Comparison of ENCODE assay signal across 21 mouse cellular contexts in genomic region chr6:95700981-95701610, GRCm38 (mm10). TPM values are rescaled to one million over a fixed set of nuclear protein-coding genes. Genes with fewer than 3 reads are reported as not detected.
A peak's percentile ranks its signal among the peaks of the same experiment; 100 is the strongest.
DNase-seq lines count a peak whose midpoint lies in the region; ATAC-seq and TF ChIP-seq lines count a peak whose summit lies in the region.
"Had no signal": no experiment of that assay in that cellular context is flagged by ENCODE, and none has a peak within 500 bp of the region (broad histone marks: within the 10 kb centered on the region; RNA-seq: fewer than 3 reads in every experiment).

No protein-coding gene starts in this region.

- no peak overlapping the region for H3K9ac ChIP-seq in kidney, postnatal 0 days (ENCODE audit: low read depth, low read length)
- H3K9ac ChIP-seq: hindbrain, embryonic 14.5 days; liver, embryonic 13.5 days; neural tube, embryonic 12.5 days had no signal

- no peak overlapping the region for H3K4me2 ChIP-seq in kidney, postnatal 0 days (ENCODE audit: low read length)
- H3K4me2 ChIP-seq: hindbrain, embryonic 14.5 days; liver, embryonic 13.5 days; midbrain, embryonic 11.5 days; neural tube, embryonic 12.5 days had no signal

- TF ChIP-seq CTCF in gastrocnemius, adult 2 months (IDR thresholded peaks at IDR 0.05) = peak; percentile 22; the same call in 1 of the 2 replicates
- peak; percentile 44; the same call in 1 of the 2 replicates for TF ChIP-seq CTCF in kidney, postnatal 0 days (IDR thresholded peaks at IDR 0.05; ENCODE audit: low read depth)

- DNase-seq in gastrocnemius, adult 2 months = no peak
- DNase-seq in gastrocnemius, postnatal 10 days = no peak
- no peak for DNase-seq in kidney, postnatal 0 days (ENCODE audit: low spot score)
- no peak for DNase-seq in kidney, postnatal 10 days
- no peak for DNase-seq in natural killer cell, adult 2 months (ENCODE audit: low spot score in 2 of 2)
- no peak for DNase-seq in embryo, embryonic 9.5 days (ENCODE audit: extremely low spot score)
- DNase-seq: B cell, adult 2 months; cerebellum, adult 2 months; cerebellum, postnatal 36 days; gastrocnemius, postnatal 14 days; kidney, postnatal 14 days; liver, embryonic 13.5 days; lung, postnatal 14 days; right cerebral cortex, adult 18-20 months; thymus, postnatal 36 days had no signal

- H3K4me3 ChIP-seq in gastrocnemius, adult 2 months = no peak overlapping the region
- no peak overlapping the region for H3K4me3 ChIP-seq in kidney, postnatal 0 days (replicated peaks; ENCODE audit: low read depth, low read length)
- H3K4me3 ChIP-seq in megakaryocyte, embryonic 14.5 days (replicated peaks) = peak overlapping the region; percentile 23
- H3K4me3 ChIP-seq: embryonic facial prominence, embryonic 10.5 days; liver, embryonic 13.5 days; neural tube, embryonic 12.5 days had no signal

- no peaks in the 10 kb centered on the region for H3K36me3 ChIP-seq in kidney, postnatal 0 days (ENCODE audit: insufficient read depth, low read length)
- peaks cover 11% of the 10 kb centered on the region for H3K36me3 ChIP-seq in megakaryocyte, embryonic 14.5 days (replicated peaks; ENCODE audit: low read length)
- H3K36me3 ChIP-seq: embryonic facial prominence, embryonic 10.5 days; liver, embryonic 13.5 days; neural tube, embryonic 12.5 days had no signal

- intact Hi-C loops in gastrocnemius, adult 2 months (cut with DNase I) = no loop called here

- no peaks in the 10 kb centered on the region for H3K27me3 ChIP-seq in kidney, postnatal 0 days (ENCODE audit: insufficient read depth, low read length)
- no peaks in the 10 kb centered on the region for H3K27me3 ChIP-seq in megakaryocyte, embryonic 14.5 days (replicated peaks)
- H3K27me3 ChIP-seq: liver, embryonic 13.5 days; neural tube, embryonic 12.5 days had no signal

- peaks cover 12% of the 10 kb centered on the region; the same call in 1 of the 2 replicates for H3K4me1 ChIP-seq in kidney, postnatal 0 days (replicated peaks; ENCODE audit: insufficient read depth, low read length)
- peaks cover 73% of the 10 kb centered on the region for H3K4me1 ChIP-seq in megakaryocyte, embryonic 14.5 days

- no peak overlapping the region for H3K27ac ChIP-seq in gastrocnemius, adult 2 months
- 0 out of 2 replicates have a peak overlapping the region, but pooled peaks have one; percentile 55 for H3K27ac ChIP-seq in kidney, postnatal 0 days
- H3K27ac ChIP-seq: embryonic facial prominence, embryonic 10.5 days; hindbrain, embryonic 14.5 days; liver, embryonic 13.5 days; neural tube, embryonic 12.5 days had no signal

- no peak for ATAC-seq in kidney, postnatal 0 days (replicated peaks; ENCODE audit: low FRiP score, low read depth)
- ATAC-seq in megakaryocyte, adult 5-6 weeks (ENCODE audit: poor library complexity, severe bottlenecking) = no peak

- 82% methylated on average over 2 of the region's 2 CpGs for WGBS in kidney, postnatal 0 days

- H3K9me3 ChIP-seq in kidney, postnatal 0 days (replicated peaks; ENCODE audit: low read length) = no peaks in the 10 kb centered on the region
- H3K9me3 ChIP-seq in megakaryocyte, embryonic 14.5 days = no peaks in the 10 kb centered on the region
- H3K9me3 ChIP-seq: embryonic facial prominence, embryonic 10.5 days; liver, embryonic 13.5 days; neural tube, embryonic 12.5 days had no signal

RNA-seq across cellular contexts. Expression of gene Suclg2, which starts 17.5 kb away (rescaled TPM):
- total RNA-seq in gastrocnemius, adult 2 months (2021) = 10 to 100 TPM; 43.0 to 66.2 TPM
- 10 to 100 TPM; 40.3 to 44.6 TPM for total RNA-seq in gastrocnemius, postnatal 10 days (2021)
- polyA plus RNA-seq in kidney, postnatal 0 days (2015; fragmentation: Nextera tagmentation; extraction: Ambion mirVana) = 143 and 153 TPM in 2 replicates
- polyA plus RNA-seq in megakaryocyte, embryonic 14.5 days (2012; ENCODE audit: insufficient read depth, low replicate concordance) = 16.7 and 18.1 TPM in 2 replicates
- total RNA-seq in megakaryocyte, adult 5-6 weeks (2015) = 10.2 and 10.7 TPM in 2 replicates
- total RNA-seq in megakaryocyte, adult 5-6 weeks (2017) = 29.6 and 36.1 TPM in 2 replicates
